Mouse (Mus musculus) layer of hippocampus, adult 2 months (tissue): ENCODE measurements around the gene Cyp4f39. TPM values are rescaled to one million over a fixed set of nuclear protein-coding genes. Genes with fewer than 3 reads are reported as not detected.
"Not testable (repeated sequence)": the region's sequence is repeated elsewhere in the genome, so short reads cannot be mapped to it uniquely, and the experiment has no call there.

ENCODE experiments used
- DNase-seq, 2 experiments: peaks; one replicate each; pipeline ENCODE4 v3.0.0; 2022; ENCODE audit warnings: low spot score in 2 of 2
- H3K27ac ChIP-seq: fragments of 200-600 bp; 2 replicates; pipeline ENCODE4 v1.8.1; 2022
- H3K4me3 ChIP-seq: fragments of 200-600 bp; 2 replicates; pipeline ENCODE4 v1.8.1; 2022; ENCODE audit warnings: mild to moderate bottlenecking
- CTCF ChIP-seq: fragments of 200-600 bp; conservative IDR thresholded peaks from 2 replicates; pipeline ENCODE4 v1.8.1; 2022; ENCODE audit warnings: antibody characterized with exemption, mild to moderate bottlenecking, moderate library complexity
- total RNA-seq, 2 experiments: library from RNA; stranded (reverse); gene quantifications; 2 replicates each; pipeline ENCODE4 v1.2.3; 2021

Cyp4f39 gene
- total RNA-seq, 2 experiments from 2014 or later: not detected

DNA sequence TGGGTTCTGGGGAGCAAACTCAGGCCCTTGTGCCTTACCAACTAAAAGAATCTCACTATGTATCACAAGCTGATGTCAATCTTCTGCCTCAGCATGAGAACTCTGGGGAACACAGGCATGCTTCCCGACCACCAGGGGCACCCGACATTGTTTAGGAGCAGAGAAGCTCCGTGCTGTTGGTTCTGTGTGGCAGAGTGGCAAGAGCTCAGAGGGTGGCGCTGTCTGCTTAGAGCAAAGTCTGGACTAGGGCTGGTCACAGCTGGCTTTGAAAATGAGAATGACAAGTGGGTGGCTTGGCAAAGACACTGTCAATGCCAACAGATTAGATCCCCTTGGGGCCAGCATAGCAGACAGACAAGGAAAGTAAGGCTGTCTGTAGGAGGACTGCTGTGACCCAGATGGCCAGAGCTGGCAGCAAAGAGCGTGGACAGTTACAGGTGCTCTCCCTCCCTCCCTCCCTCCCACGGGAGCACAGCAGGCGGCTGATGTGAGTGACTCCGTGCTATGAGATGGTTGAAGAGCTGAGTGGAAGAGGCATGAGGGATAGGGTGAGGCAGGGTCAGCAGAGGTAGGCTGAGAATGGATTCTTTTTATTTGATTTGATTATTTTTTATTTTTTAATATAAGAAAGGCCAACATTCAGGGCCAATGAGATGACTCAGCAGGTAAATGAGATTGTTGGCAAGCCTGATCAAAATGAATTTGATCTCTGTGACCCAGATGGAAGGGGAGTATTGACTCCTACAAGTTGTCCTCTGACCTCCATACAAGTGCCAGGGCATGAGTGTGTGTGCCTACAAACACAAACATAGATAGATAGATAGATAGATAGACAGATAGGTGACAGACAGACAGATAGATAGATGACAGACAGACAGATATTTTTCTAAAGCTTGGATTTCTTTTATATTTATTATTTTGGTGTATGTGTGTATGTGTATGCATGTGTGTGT lies 27.3 kb downstream of the Cyp4f39 start:
- no peak overlapping the region for H3K27ac ChIP-seq
- peak; percentile 66 for TF ChIP-seq CTCF
- DNase-seq: no peak
- H3K4me3 ChIP-seq: no peak overlapping the region

- no peak for DNase-seq
- TF ChIP-seq CTCF: no peak
- Histone ChIP-seq H3K4me3 (no peak overlapping the region), H3K27ac (no peak overlapping the region)
Observed at GRCm38 (mm10) chr17:32481766-32482165, 29.2 kb downstream of the Cyp4f39 start.

- TF ChIP-seq CTCF: peak; percentile 89
- Histone ChIP-seq H3K4me3 (peak overlapping the region; percentile 48), H3K27ac (no peak overlapping the region)
- peak; percentile 36 to 54 for DNase-seq
Observed at GRCm38 (mm10) chr17:32483200-32483599, 30.7 kb downstream of the Cyp4f39 start.

GRCm38 (mm10) chr17:32492349-32492980 lies 39.9 kb downstream of the Cyp4f39 start:
- TF ChIP-seq CTCF: no peak
- no peak for DNase-seq

DNA sequence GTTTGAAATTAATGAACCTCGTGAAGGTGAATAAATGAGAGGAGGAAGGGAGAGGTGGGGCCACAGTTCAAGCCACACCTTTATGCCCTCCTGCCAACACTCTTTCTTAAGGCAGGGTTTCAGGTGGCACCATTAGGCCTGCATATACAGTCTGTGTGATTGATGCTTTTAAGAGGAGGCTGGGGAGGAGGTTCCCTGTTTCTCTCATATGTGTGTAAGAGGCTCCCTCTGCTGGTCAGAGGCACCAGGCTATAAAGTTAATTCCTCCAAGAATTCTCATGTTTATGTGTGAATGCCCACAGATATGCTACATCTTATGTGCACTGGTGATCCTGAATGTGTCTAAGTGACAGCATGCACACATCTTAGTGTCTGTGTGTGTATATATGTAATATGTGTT lies 42.1 kb downstream of the Cyp4f39 start:
- no peak overlapping the region for H3K27ac ChIP-seq
- peak; percentile 46 to 78 for DNase-seq
- TF ChIP-seq CTCF: peak; percentile 92
- no peak overlapping the region for H3K4me3 ChIP-seq

More at GRCm38 (mm10) chr17:32492349-32492980, 39.9 kb downstream of the Cyp4f39 start:
- H3K4me3 ChIP-seq: peak overlapping the region; percentile 40
- no peak overlapping the region for H3K27ac ChIP-seq

DNA sequence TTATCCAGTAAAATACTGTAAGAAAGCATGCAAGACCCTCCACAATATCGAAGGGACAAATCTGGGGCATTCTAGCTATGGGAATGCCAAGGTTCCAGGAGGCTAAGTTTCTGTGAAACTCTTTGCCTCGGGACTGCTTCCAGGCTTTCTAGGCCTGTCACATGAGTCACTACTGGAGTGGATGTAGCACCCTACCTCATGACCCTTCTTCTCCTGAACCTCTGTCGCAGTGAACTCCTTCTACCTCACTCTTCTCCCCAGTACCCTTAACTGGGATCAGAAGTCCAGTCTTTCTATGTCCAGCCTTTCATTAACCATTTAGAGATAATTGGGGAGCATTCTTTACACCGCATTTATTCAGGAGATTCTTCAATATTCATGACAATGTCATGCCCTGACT lies 48.0 kb downstream of the Cyp4f39 start:
- DNase-seq, H3K27ac ChIP-seq, H3K4me3 ChIP-seq: not testable (repeated sequence)

DNA sequence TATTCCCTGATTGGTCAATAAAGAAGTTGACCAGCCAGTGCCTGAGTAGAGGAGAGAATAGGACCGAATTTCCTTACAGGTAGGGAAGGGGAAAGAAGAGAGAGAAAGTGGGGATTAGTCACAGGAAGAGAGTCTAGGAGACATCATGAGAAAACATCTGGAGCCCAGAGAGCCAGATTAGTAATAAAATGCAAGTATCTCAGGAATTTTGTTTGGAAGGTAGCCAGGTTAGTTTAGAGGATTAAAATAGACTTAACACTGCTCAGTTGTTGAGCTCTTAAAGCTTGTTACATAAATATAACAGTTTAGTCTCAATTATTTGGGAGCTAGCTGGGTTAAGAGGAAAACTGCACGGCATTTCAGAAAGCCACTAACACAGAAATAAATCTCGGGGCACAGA lies 48.5 kb downstream of the Cyp4f39 start:
- no peak for TF ChIP-seq CTCF
- DNase-seq: no peak
- Histone ChIP-seq H3K27ac (no peak overlapping the region), H3K4me3 (no peak overlapping the region)

DNA sequence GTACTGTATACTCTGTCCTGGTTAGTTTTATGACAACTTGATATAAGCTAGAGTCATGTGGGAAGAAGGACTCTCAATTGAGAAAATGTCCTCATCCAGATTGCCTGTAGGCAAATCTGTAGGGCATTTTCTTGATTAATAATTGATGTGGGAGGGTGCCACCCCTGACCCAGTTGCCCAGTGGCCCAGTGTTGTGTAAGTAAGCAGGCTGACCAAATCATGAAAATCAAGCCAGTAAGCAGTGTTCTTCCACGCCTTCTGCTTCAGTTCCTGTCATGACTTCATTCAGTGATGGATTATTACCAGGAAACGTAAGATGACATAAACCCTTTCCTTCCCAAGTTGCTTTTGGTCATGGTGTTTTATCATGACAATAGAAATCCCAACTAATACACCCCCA lies 50.6 kb downstream of the Cyp4f39 start:
- DNase-seq: no peak
- no peak for TF ChIP-seq CTCF
- Histone ChIP-seq H3K4me3 (no peak overlapping the region), H3K27ac (no peak overlapping the region)

DNA sequence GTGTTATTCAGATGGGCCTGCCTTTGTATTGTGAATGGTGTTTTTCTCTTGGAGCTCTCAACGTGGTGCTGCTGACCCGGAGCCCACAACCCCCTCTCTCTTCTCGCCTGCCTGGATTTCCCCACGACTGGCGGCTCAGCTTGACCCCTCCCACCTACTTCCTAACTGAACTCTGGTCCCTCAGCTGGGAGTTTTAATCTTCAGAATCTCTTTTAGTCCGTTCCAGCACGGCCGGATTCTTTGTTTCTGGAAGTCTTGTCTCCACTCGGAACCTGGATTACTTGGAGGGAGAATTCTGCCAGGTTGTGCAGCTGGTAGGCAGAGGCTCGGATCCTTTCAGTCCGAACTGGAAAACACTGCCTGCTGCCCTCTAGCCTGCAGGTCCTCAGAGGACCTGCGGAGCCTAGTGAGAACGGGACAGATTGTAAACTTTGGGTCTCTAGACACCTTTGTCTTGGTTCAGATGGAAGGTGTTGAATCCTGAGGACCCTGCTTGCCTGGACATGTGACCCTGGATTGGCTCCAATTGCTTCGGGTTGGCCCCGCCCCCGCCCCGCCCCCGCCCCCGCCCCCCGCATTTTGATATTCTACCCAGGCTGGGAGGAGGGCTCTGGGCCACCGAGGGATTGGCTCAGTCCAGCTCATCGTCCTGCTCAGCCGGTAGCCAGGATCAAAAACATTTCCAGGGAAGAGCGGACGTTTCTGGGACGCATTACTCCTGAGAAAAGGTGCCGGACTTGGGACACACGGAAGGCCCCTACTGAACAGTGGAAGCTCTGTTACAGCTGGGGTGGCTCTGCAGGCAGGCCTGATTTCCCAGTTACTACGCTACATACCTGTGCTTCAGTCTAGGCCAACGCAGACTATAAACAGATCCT lies 53.6 kb downstream of the Cyp4f39 start, which contains the start of gene Cyp4f17:
TSS of gene Cyp4f17 (plus strand) at position 200 of the 878 bp plus-strand sequence.
- H3K27ac ChIP-seq: peak within 1 kb of the TSS; percentile 85

DNA sequence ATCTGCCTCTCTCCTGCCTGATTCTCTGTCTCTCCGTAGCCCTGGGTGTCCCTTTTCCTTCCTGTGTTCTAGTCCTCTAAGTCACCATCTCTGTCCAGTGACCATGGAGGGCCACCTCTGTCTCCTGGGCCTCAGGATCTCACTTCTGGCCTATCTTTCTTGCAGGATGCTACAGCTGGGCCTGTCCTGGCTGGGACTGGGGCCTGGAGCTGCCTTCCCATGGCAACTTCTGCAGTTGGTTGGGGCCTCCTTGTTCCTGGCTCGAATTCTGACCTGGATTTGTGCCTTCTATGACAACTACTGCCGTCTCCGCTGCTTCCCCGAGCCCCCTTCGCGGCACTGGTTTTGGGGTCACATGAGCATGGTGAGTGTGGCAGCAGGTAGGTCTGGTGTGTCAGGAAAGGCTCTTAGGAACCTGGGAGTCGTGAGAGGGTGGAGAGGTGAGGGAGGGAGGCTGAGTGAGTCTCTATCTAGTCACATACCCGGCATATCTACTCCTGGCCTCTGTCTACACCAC lies 54.3 kb downstream of the Cyp4f39 start:
- TF ChIP-seq CTCF: no peak
- no peak for DNase-seq
- Histone ChIP-seq H3K27ac (peak overlapping the region; percentile 79), H3K4me3 (peak overlapping the region; percentile 53)

More for the DNA sequence above, 53.6 kb downstream of the Cyp4f39 start, which contains the start of gene Cyp4f17:
- peak within 1 kb of the TSS; percentile 53 for H3K4me3 ChIP-seq
- DNase-seq: no peak
- TF ChIP-seq CTCF: no peak

DNA sequence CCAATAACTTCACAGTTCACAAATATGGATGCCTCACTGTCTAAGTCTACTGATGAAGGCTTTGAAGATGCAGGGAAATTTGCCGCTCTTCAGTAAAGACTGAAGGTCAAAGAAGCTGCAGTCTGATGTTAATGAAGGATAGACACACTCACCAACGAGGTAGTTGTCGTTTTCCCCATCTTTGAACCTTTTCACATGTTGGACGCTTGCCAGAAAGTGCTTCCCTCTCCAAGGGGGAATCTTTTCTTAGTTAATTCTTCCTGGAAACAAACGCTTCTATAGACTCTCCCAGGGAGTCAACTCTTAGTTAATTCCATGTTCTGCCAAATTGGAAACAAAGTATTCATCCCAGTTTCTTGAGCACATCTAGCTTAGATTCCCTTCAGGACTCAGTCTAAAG lies 63.6 kb downstream of the Cyp4f39 start:
- no peak for TF ChIP-seq CTCF
- Histone ChIP-seq H3K4me3 (no peak overlapping the region), H3K27ac (no peak overlapping the region)
- no peak for DNase-seq

DNA sequence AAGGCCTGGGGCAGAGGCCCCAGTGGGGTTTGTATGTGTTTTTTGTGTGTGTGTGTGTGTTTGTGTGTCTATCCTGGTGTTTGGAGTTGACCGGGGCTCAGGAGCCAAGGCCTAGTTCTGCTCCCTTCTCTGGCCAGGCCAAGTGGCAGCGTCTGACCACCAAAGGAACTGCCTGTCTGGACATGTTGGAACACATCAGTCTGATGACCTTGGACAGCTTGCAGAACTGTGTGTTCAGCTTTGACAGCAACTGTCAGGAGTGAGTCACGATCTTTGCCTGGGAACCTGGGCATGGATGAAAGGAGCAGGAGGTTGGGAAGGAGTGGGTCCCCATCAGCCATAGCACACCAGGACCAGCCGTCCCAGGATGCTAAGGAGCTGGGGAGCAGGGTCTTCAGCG lies 69.5 kb downstream of the Cyp4f39 start:
- TF ChIP-seq CTCF: no peak
- Histone ChIP-seq H3K4me3 (no peak overlapping the region), H3K27ac (no peak overlapping the region)
- DNase-seq: no peak
